Mouse (Mus musculus) limb, embryonic 14.5 days (tissue): ENCODE results near the gene Ank3. TPM values are rescaled to one million over a fixed set of nuclear protein-coding genes. Genes with fewer than 3 reads are reported as not detected.

Experiments used
- ATAC-seq: fragments of 200-750 bp; cut with Nextera tagmentation; 2 replicates; pipeline ENCODE4 v1.8.0; 2017; ENCODE audit warnings: low read depth, moderate number of reproducible peaks, moderate TSS enrichment; ENCODE audit not compliant: low FRiP score
- DNase-seq: peaks from one replicate; pipeline ENCODE4 v3.0.0-alpha.2; 2015; ENCODE audit warnings: low spot score
- H3K27ac ChIP-seq: fragments of 300-500 bp; sonication (generic); replicated peaks from 2 replicates; pipeline ENCODE4 v1.5.1; 2014; ENCODE audit warnings: low read depth, mild to moderate bottlenecking, low read length, moderate library complexity, mixed read lengths
- H3K27me3 ChIP-seq: fragments of 300-500 bp; sonication (generic); 2 replicates; pipeline ENCODE4 v1.6.1; 2014; ENCODE audit warnings: low read length, mixed read lengths; ENCODE audit not compliant: control insufficient read depth, insufficient read depth
- H3K36me3 ChIP-seq: fragments of 300-500 bp; sonication (generic); 2 replicates; pipeline ENCODE4 v1.6.1; 2014; ENCODE audit warnings: mild to moderate bottlenecking, low read length, moderate library complexity, mixed read lengths; ENCODE audit not compliant: control insufficient read depth, insufficient read depth
- H3K4me1 ChIP-seq: fragments of 300-500 bp; sonication (generic); 2 replicates; pipeline ENCODE4 v1.6.1; 2014; ENCODE audit warnings: antibody characterized with exemption, low read length, mixed read lengths; ENCODE audit not compliant: control insufficient read depth, insufficient read depth
- H3K4me2 ChIP-seq: fragments of 300-500 bp; sonication (generic); replicated peaks from 2 replicates; pipeline ENCODE4 v1.6.1; 2014; ENCODE audit warnings: low read depth, mild to moderate bottlenecking, low read length, moderate library complexity; ENCODE audit not compliant: severe bottlenecking
- H3K4me3 ChIP-seq: fragments of 300-500 bp; sonication (generic); replicated peaks from 2 replicates; pipeline ENCODE4 v1.5.1; 2014; ENCODE audit warnings: low read length
- H3K9ac ChIP-seq: fragments of 300-500 bp; sonication (generic); 2 replicates; pipeline ENCODE4 v1.6.1; 2014; ENCODE audit warnings: mild to moderate bottlenecking, low read depth, low read length, moderate library complexity; ENCODE audit not compliant: severe bottlenecking
- H3K9me3 ChIP-seq: fragments of 300-500 bp; sonication (generic); 2 replicates; pipeline ENCODE4 v1.6.1; 2016; ENCODE audit warnings: low read length; ENCODE audit not compliant: control insufficient read depth
- POLR2A ChIP-seq: fragments of 200-500 bp; IDR thresholded peaks from 2 replicates; pipeline ENCODE4 v1.8.0; 2012; ENCODE audit warnings: inconsistent platforms, mild to moderate bottlenecking, moderate library complexity, borderline replicate concordance; ENCODE audit not compliant: insufficient read depth, insufficient read length; ENCODE audit errors: extremely low read depth
- WGBS: fragments of 180-500 bp; shearing (Covaris S2); extraction: QIAGEN DNeasy Blood & Tissue Kit; methylation state at CpG from one replicate; pipeline ENCODE4 v1.1.7; 2014; 5-methylcytosine and 5-hydroxymethylcytosine counted together
- polyA plus RNA-seq, 2 experiments: library from polyadenylated mRNA; depleted of rRNA in 1 of 2; stranded (reverse) in 1 of 2; unstranded in 1 of 2; fragments of >200 nt; fragmentation: Nextera tagmentation in 1 of 2; extraction: Ambion mirVana in 1 of 2; gene quantifications; 2 replicates each; pipeline versions ENCODE4 v1.2.1 to v1.2.3; 2012 to 2014

Ank3 gene
- polyA plus RNA-seq, 2 experiments = 14.8 to 25.2 TPM

DNA sequence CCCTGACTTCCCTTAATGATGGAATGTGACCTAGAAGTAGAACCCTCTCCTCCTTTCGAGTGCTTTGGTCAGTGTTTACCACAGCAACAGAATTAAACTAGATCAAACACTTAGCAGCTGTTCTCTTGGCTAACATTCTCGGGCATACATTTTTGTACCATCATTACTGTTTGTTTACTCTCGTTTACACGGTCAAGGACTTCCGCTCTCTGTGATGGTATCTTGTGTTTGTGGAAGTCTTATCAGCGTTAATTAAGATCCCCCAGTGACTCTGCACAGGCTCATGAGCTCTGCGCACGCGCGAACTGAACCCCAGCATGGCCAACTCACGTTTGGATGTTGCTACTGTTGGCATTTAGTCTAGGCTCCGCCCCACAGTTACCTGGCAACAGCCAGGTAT is 16.3 kb downstream of the Ank3 start:
- H3K9ac ChIP-seq = no peak overlapping the region
- no peak overlapping the region for H3K27ac ChIP-seq
- no peaks in the 10 kb centered on the region for H3K36me3 ChIP-seq
- DNase-seq (no peak), ATAC-seq (no peak)
- no peaks in the 10 kb centered on the region for H3K27me3 ChIP-seq
- no peak overlapping the region for H3K4me3 ChIP-seq
- no peaks in the 10 kb centered on the region for H3K4me1 ChIP-seq
- no peak overlapping the region for H3K4me2 ChIP-seq
- WGBS = 68% methylated on average over 12 of the region's 12 CpGs
- H3K9me3 ChIP-seq = no peaks in the 10 kb centered on the region
- TF ChIP-seq POLR2A = no peak

- 84% methylated on average over 8 of the region's 8 CpGs for WGBS
- no peak for ATAC-seq
Measured at GRCm38 (mm10) chr10:69418716-69419115, 20.1 kb downstream of the Ank3 start.

GRCm38 (mm10) chr10:69420306-69420705 is 21.7 kb downstream of the Ank3 start:
- WGBS = 81% methylated on average over 6 of the region's 6 CpGs
- H3K4me3 ChIP-seq = no peak overlapping the region
- no peak for ATAC-seq
- no peak for TF ChIP-seq POLR2A
- no peaks in the 10 kb centered on the region for H3K27me3 ChIP-seq
- H3K36me3 ChIP-seq = no peaks in the 10 kb centered on the region
- no peaks in the 10 kb centered on the region for H3K9me3 ChIP-seq
- H3K27ac ChIP-seq = no peak overlapping the region
- no peak overlapping the region for H3K4me2 ChIP-seq
- no peak overlapping the region for H3K9ac ChIP-seq
- DNase-seq = no peak
- no peaks in the 10 kb centered on the region for H3K4me1 ChIP-seq

More at GRCm38 (mm10) chr10:69418716-69419115, 20.1 kb downstream of the Ank3 start:
- DNase-seq = no peak
- no peaks in the 10 kb centered on the region for H3K9me3 ChIP-seq
- no peak overlapping the region for H3K4me2 ChIP-seq
- no peaks in the 10 kb centered on the region for H3K27me3 ChIP-seq
- no peak overlapping the region for H3K9ac ChIP-seq
- no peaks in the 10 kb centered on the region for H3K4me1 ChIP-seq
- H3K27ac ChIP-seq = no peak overlapping the region
- TF ChIP-seq POLR2A = no peak
- H3K4me3 ChIP-seq = no peak overlapping the region
- H3K36me3 ChIP-seq = no peaks in the 10 kb centered on the region

GRCm38 (mm10) chr10:69424051-69424450 is 25.5 kb downstream of the Ank3 start:
- H3K4me2 ChIP-seq = no peak overlapping the region
- WGBS = 90% methylated on average over 3 of the region's 3 CpGs
- H3K36me3 ChIP-seq = no peaks in the 10 kb centered on the region
- H3K27ac ChIP-seq = no peak overlapping the region
- no peaks in the 10 kb centered on the region for H3K4me1 ChIP-seq
- no peaks in the 10 kb centered on the region for H3K9me3 ChIP-seq
- DNase-seq = no peak
- H3K9ac ChIP-seq = no peak overlapping the region
- H3K4me3 ChIP-seq = no peak overlapping the region
- ATAC-seq = no peak
- TF ChIP-seq POLR2A = no peak
- H3K27me3 ChIP-seq = no peaks in the 10 kb centered on the region

- no peak for TF ChIP-seq POLR2A
- WGBS = 79% methylated on average over 4 of the region's 4 CpGs
- no peaks in the 10 kb centered on the region for H3K9me3 ChIP-seq
Measured at GRCm38 (mm10) chr10:69430138-69430537, 31.6 kb downstream of the Ank3 start.

DNA sequence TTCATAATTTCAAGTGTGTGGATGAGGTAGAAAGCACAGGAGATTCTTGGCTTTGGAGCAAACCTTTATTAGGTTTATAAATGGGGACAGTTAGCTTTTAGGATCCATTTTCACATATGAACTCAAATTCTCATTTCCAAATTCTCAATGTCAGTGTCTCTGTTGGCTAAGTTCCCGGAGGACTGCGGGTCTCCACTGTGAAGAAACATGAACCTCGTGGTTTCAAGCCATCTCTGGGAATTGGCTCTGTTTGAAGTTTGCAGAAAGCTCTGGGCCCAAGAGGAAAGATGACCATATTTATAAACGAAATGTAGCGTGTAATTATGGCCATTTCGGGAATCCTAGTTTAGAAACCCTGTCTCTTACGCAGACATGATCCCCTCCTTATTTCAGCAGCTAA is 32.5 kb downstream of the Ank3 start:
- Histone ChIP-seq H3K4me2 (no peak overlapping the region), H3K9ac (no peak overlapping the region), H3K4me3 (no peak overlapping the region), H3K27me3 (no peaks in the 10 kb centered on the region), H3K4me1 (no peaks in the 10 kb centered on the region), H3K27ac (no peak overlapping the region), H3K9me3 (no peaks in the 10 kb centered on the region), H3K36me3 (no peaks in the 10 kb centered on the region)
- 80% methylated on average over 7 of the region's 7 CpGs for WGBS
- TF ChIP-seq POLR2A = no peak
- DNase-seq (no peak), ATAC-seq (no peak)

More at GRCm38 (mm10) chr10:69430138-69430537, 31.6 kb downstream of the Ank3 start:
- Histone ChIP-seq H3K4me1 (no peaks in the 10 kb centered on the region), H3K27ac (no peak overlapping the region), H3K9ac (no peak overlapping the region), H3K4me2 (no peak overlapping the region), H3K27me3 (no peaks in the 10 kb centered on the region), H3K36me3 (no peaks in the 10 kb centered on the region), H3K4me3 (no peak overlapping the region)
- ATAC-seq (no peak), DNase-seq (no peak)
